Mouse (Mus musculus) E14TG2a.4 (cell line): ENCODE measurements at regions not wholly inside any gene's neighbourhood (a gene's known extent, or its start where the extent isn't known, plus 50 kb on each side); places are given as distances from the start of the nearest gene placed in this dataset.

Source experiments
- H3K27me3 ChIP-seq: 2 replicates; pipeline ENCODE4 v1.6.1; 2014; ENCODE audit warnings: low read length, control low read depth; ENCODE audit not compliant: insufficient read depth
- H3K36me3 ChIP-seq: 2 replicates; pipeline ENCODE4 v1.6.1; 2014; ENCODE audit warnings: low read length, control low read depth; ENCODE audit not compliant: insufficient read depth
- H3K4me1 ChIP-seq: replicated peaks from 2 replicates; pipeline ENCODE4 v1.6.1; 2014; ENCODE audit warnings: low read depth, low read length, control low read depth
- H3K4me3 ChIP-seq: replicated peaks from 2 replicates; pipeline ENCODE4 v1.5.1; 2014; ENCODE audit warnings: mild to moderate bottlenecking, low read length
- H3K9me3 ChIP-seq: 2 replicates; pipeline ENCODE4 v1.6.1; 2014; ENCODE audit warnings: low read length, control low read depth
- CTCF ChIP-seq: conservative IDR thresholded peaks from 2 replicates; pipeline ENCODE4 v1.5.1; 2014; ENCODE audit warnings: low read length
- NANOG ChIP-seq: IDR thresholded peaks from 2 replicates; pipeline ENCODE4 v1.6.1; 2014; ENCODE audit warnings: borderline replicate concordance, low read length, mixed read lengths
- POU5F1 ChIP-seq: IDR thresholded peaks from 2 replicates; pipeline ENCODE4 v1.6.1; 2014; ENCODE audit warnings: low read length, borderline replicate concordance

DNA sequence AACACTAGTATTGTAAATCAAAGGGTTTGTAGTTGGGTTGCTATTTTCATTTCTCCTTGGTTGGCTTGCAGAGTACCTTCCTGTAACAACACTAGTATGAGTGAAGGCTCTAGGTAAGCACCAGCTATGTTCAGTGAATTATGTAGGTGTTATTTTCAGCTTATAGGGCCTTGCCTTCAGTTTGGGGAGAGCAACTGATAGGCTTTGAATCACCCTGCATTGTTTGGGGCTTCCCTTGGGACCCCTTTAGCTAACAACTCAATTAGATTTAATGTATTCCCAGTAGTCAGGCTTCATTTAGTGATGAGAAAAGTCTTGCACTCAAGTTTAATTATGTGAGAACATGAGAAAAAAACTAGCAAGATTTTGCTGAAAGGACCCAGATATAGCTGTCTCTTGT is 193.6 kb downstream of the Col12a1 start:
- H3K4me3 ChIP-seq = no peak overlapping the region
- no peaks in the 10 kb centered on the region for H3K9me3 ChIP-seq
- H3K4me1 ChIP-seq = no peaks in the 10 kb centered on the region
- no peak for TF ChIP-seq POU5F1
- no peak for TF ChIP-seq CTCF
- TF ChIP-seq NANOG = no peak
- H3K27me3 ChIP-seq = no peaks in the 10 kb centered on the region
- H3K36me3 ChIP-seq = no peaks in the 10 kb centered on the region

DNA sequence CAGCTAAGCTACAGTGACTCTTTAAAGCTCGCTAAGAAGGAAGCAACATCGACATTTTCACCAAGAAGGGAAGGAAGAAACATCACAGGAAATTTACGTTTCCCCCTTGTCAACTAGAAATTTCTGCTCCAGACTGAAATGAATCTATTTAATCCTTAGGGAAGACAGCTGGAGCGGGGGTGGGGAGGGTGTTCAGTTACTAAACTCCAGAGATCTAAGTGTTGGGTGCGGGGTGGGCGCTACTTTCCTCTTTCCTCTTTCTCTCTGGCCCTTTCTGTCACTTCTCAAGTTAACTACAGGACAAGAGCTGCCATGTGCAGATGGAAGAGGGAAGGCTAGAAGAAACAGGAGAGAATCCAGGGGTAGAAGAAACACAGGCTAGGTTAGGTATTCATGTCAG is 192.2 kb downstream of the Col12a1 start:
- Histone ChIP-seq H3K36me3 (no peaks in the 10 kb centered on the region), H3K27me3 (no peaks in the 10 kb centered on the region), H3K4me1 (no peaks in the 10 kb centered on the region), H3K4me3 (no peak overlapping the region), H3K9me3 (no peaks in the 10 kb centered on the region)
- TF ChIP-seq POU5F1 (no peak), CTCF (no peak), NANOG (no peak)

DNA sequence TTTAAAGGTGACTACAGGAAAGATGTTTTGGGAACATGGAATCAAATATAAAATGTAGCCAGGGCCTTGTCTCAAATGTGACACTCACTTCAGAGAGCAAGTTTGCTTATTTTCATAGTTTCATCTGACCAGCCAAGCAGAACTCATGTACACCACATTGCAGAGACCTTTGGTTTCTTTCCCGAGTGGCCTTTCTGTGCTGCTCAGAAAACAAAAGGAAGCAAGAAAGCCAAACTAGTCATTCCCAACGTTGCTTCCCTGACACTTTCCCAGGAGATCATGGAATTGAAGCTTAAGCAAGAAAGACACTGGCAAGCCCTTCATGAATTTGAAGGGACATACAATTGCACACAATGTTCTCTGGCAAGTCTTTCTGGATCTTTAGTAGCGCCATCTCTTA is 191.3 kb downstream of the Col12a1 start:
- no peak overlapping the region for H3K4me3 ChIP-seq
- TF ChIP-seq CTCF (no peak), POU5F1 (no peak), NANOG (no peak)
- H3K36me3 ChIP-seq = no peaks in the 10 kb centered on the region
- H3K27me3 ChIP-seq = no peaks in the 10 kb centered on the region
- H3K4me1 ChIP-seq = no peaks in the 10 kb centered on the region
- H3K9me3 ChIP-seq = no peaks in the 10 kb centered on the region
